Mouse (Mus musculus) neural tube, postnatal 0 days (tissue): Measurements from ENCODE around the gene Tpte. TPM values are rescaled to one million over a fixed set of nuclear protein-coding genes. Genes with fewer than 3 reads are reported as not detected.

ENCODE experiments used
- polyA plus RNA-seq: library from polyadenylated mRNA; unstranded; fragments of >200 nt; fragmentation: Nextera tagmentation; extraction: Ambion mirVana; gene quantifications from 2 replicates; pipeline ENCODE4 v1.2.1, GENCODE M21; 2015

The Tpte gene
- polyA plus RNA-seq, result not detected in 2 replicates

GRCm38 (mm10) chr8:22282999-22283491 lies at the start of gene Tpte:
TSS of gene Tpte (plus strand) at chr8:22283441.

DNA sequence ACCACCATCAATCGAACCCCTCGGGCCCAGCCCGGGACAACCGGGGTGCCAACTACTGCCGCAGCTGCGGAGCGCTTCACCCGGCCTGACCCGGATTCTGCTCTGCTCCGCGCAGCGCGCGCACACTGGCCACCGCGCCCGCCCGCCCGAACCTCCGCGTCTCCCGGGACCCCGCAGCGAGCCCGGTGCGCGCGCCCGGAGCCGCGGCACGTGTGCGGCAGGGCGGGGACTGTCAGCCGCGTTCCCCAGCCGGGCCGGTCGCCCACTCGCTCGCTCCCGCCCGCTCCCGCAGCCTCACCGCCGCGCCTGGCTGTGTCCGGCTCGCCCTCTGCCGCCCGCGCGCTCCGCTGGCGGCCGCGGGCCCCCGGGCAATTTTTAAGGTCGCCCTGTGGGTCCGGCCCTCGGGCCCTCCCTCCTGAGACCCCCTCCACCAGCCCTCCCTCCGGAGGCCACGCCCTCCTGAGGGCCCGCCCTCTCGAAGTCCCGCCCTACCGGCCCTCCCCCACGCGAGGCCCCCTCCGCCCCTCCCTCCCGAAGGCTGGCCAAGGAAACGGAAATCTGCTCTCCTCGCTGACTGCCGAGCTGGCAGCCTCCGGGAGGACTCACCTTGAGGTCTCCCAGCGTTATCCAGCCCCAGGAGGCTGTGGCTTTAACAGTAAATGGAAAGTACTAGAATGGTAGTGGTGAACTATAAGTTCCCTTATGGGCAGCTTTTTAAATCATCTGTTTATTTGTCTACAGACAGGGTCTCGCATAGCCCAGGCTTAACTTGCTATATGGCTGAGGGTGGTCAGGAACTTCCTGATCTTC lies 115.1 kb downstream of the Tpte start, which contains the start of gene Slc25a15:
Slc25a15 (minus strand) TSS at position 456 of the 810 bp plus-strand sequence.

GRCm38 (mm10) chr8:22411282-22411702 lies 128.1 kb downstream of the Tpte start, which contains the start of gene Mrps31:
TSS of gene Mrps31 (plus strand) at chr8:22411361.

Other genes starting within 250 kb of the Tpte start
- gene Atp7b, start 223.1 kb upstream of the Tpte start, polyA plus RNA-seq, result 1.9 TPM in 2 replicates
- gene Alg11, start 222.7 kb upstream of the Tpte start, polyA plus RNA-seq, result 30.4 and 32.2 TPM in 2 replicates
- 0.75 and 0.98 TPM in 2 replicates for gene Nek5, start 158.4 kb upstream of the Tpte start, polyA plus RNA-seq
- 5.3 and 5.8 TPM in 2 replicates for gene Nek3, start 117.0 kb upstream of the Tpte start, polyA plus RNA-seq
- 7.7 and 9.5 TPM in 2 replicates for gene Ckap2, start 97.6 kb upstream of the Tpte start, polyA plus RNA-seq
- 38.9 and 40.4 TPM in 2 replicates for gene Vps36, start 90.6 kb upstream of the Tpte start, polyA plus RNA-seq
- 5.8 and 6.4 TPM in 2 replicates for gene Thsd1, start 56.1 kb upstream of the Tpte start, polyA plus RNA-seq
- gene Slc25a15, start 115.2 kb downstream of the Tpte start, polyA plus RNA-seq, result 8.0 and 8.3 TPM in 2 replicates
- gene Mrps31, start 127.9 kb downstream of the Tpte start, polyA plus RNA-seq, result 35.0 and 37.3 TPM in 2 replicates